8 mouse cellular contexts compared by ENCODE assay signal in the genomic region with DNA sequence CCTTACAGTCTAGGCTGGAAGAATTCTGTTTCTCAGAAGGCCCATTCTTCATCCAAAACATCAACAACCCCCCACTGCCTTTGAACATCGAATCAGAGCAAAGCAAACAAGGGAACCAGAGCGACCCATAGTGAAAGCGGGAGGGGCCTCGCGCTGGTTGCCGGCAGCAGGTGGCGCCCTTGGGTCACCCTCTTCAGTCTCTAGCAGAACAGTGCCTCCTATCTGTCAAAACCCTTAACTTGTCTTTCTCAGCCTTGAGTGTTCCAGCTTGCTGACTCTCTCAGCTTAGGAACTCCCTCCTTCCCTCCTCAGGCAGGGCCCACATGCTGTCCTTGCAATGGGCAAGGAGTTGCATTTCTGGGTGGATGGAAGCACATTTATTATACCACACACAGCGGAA. TPM values are rescaled to one million over a fixed set of nuclear protein-coding genes. Genes with fewer than 3 reads are reported as not detected.
DNase-seq lines count a peak whose midpoint lies in the region; ATAC-seq lines count a peak whose summit lies in the region.

No protein-coding gene starts in this region.

- no peak overlapping the region for H3K9ac ChIP-seq in lung, embryonic 15.5 days

- peak; percentile 95 for DNase-seq in NIH3T3 (ENCODE audit: low read depth)
- DNase-seq in cerebellum, adult 9-10 months, result peak; percentile 62
- peak; percentile 77 for DNase-seq in hindbrain, embryonic 10.5 days (ENCODE audit: low spot score)
- peak; percentile 65 for DNase-seq in layer of hippocampus, adult 9-10 months (ENCODE audit: low spot score)
- DNase-seq in retina, embryonic 14.5 days (ENCODE audit: low spot score), result peak; percentile 86
- peak; percentile 88 for DNase-seq in thymus, postnatal 4 days

- 10% methylated on average over 8 of the region's 8 CpGs for WGBS in hindbrain, embryonic 10.5 days
- WGBS in lung, embryonic 15.5 days, result 7% methylated on average over 8 of the region's 8 CpGs

- peaks cover 13% of the 10 kb centered on the region for H3K4me1 ChIP-seq in hindbrain, embryonic 10.5 days (replicated peaks)
- H3K4me1 ChIP-seq in lung, embryonic 15.5 days, result peaks cover 5% of the 10 kb centered on the region; the same call in 1 of the 2 replicates

- peak overlapping the region; percentile 27 for H3K4me3 ChIP-seq in hindbrain, embryonic 10.5 days
- H3K4me3 ChIP-seq in lung, embryonic 15.5 days, result peak overlapping the region; percentile 17; the same call in 1 of the 2 replicates

- H3K27ac ChIP-seq in hindbrain, embryonic 10.5 days, result peak overlapping the region; percentile 42
- H3K27ac ChIP-seq in lung, embryonic 15.5 days, result no peak overlapping the region

- H3K36me3 ChIP-seq in hindbrain, embryonic 10.5 days, result no peaks in the 10 kb centered on the region
- H3K36me3 ChIP-seq in lung, embryonic 15.5 days, result no peaks in the 10 kb centered on the region

- peak; percentile 87 for ATAC-seq in frontal cortex, adult (ENCODE audit: low TSS enrichment)
- no peak for ATAC-seq in lung, embryonic 15.5 days (ENCODE audit: borderline replicate concordance, extremely low read depth, low FRiP score, low TSS enrichment)

- peak overlapping the region; percentile 38; the same call in 1 of the 2 replicates for H3K4me2 ChIP-seq in lung, embryonic 15.5 days

- no peaks in the 10 kb centered on the region for H3K27me3 ChIP-seq in hindbrain, embryonic 10.5 days (ENCODE audit: insufficient read depth, poor library complexity, severe bottlenecking)
- H3K27me3 ChIP-seq in lung, embryonic 15.5 days, result no peaks in the 10 kb centered on the region

- no peaks in the 10 kb centered on the region for H3K9me3 ChIP-seq in hindbrain, embryonic 10.5 days
- no peaks in the 10 kb centered on the region for H3K9me3 ChIP-seq in lung, embryonic 15.5 days

RNA-seq across cellular contexts. Expression of gene Fam180a, which starts 53.9 kb away (rescaled TPM):
- not detected in 2 replicates for polyA plus RNA-seq in hindbrain, embryonic 10.5 days (2016; fragmentation: Nextera tagmentation; extraction: Ambion mirVana)
- polyA plus RNA-seq in lung, embryonic 15.5 days (2015; fragmentation: Nextera tagmentation; extraction: Ambion mirVana), result 0.87 and 1.1 TPM in 2 replicates
